Mouse (Mus musculus) stomach, embryonic 15.5 days (tissue): ENCODE measurements around the gene St7. TPM values are rescaled to one million over a fixed set of nuclear protein-coding genes. Genes with fewer than 3 reads are reported as not detected.

Source experiments
- ATAC-seq: fragments of 200-750 bp; cut with Nextera tagmentation; 2 replicates; pipeline ENCODE4 v1.8.0; 2017; ENCODE audit warnings: low read depth, moderate number of reproducible peaks, moderate TSS enrichment; ENCODE audit not compliant: insufficient read depth, low FRiP score
- H3K27ac ChIP-seq: fragments of 300-500 bp; sonication (generic); 2 replicates; pipeline ENCODE4 v1.5.1; 2015; ENCODE audit warnings: mild to moderate bottlenecking, inconsistent platforms
- H3K27me3 ChIP-seq: fragments of 300-500 bp; sonication (generic); replicated peaks from 2 replicates; pipeline ENCODE4 v1.6.1; 2015; ENCODE audit warnings: inconsistent platforms
- H3K36me3 ChIP-seq: fragments of 300-500 bp; sonication (generic); 2 replicates; pipeline ENCODE4 v1.6.1; 2015; ENCODE audit warnings: inconsistent platforms
- H3K4me1 ChIP-seq: fragments of 300-500 bp; sonication (generic); 2 replicates; pipeline ENCODE4 v1.6.1; 2015; ENCODE audit warnings: inconsistent platforms
- H3K4me2 ChIP-seq: fragments of 300-500 bp; sonication (generic); 2 replicates; pipeline ENCODE4 v1.6.1; 2015; ENCODE audit warnings: mild to moderate bottlenecking, inconsistent platforms
- H3K4me3 ChIP-seq: fragments of 300-500 bp; sonication (generic); replicated peaks from 2 replicates; pipeline ENCODE4 v1.5.1; 2015; ENCODE audit warnings: inconsistent platforms
- H3K9ac ChIP-seq: fragments of 300-500 bp; sonication (generic); 2 replicates; pipeline ENCODE4 v1.6.1; 2015; ENCODE audit warnings: inconsistent platforms
- H3K9me3 ChIP-seq: fragments of 300-500 bp; sonication (generic); 2 replicates; pipeline ENCODE4 v1.6.1; 2016; ENCODE audit warnings: inconsistent platforms
- whole genome bisulfite sequencing: fragments of 180-500 bp; shearing (Covaris S2); methylation state at CpG from one replicate; pipeline ENCODE4 v1.1.7; 2015; 5-methylcytosine and 5-hydroxymethylcytosine counted together
- polyA plus RNA-seq: library from polyadenylated mRNA; unstranded; fragments of >200 nt; fragmentation: Nextera tagmentation; extraction: Ambion mirVana; gene quantifications from 2 replicates; pipeline ENCODE4 v1.2.1, GENCODE M21; 2015

Gene St7
- polyA plus RNA-seq = 23.5 and 26.1 TPM in 2 replicates

DNA sequence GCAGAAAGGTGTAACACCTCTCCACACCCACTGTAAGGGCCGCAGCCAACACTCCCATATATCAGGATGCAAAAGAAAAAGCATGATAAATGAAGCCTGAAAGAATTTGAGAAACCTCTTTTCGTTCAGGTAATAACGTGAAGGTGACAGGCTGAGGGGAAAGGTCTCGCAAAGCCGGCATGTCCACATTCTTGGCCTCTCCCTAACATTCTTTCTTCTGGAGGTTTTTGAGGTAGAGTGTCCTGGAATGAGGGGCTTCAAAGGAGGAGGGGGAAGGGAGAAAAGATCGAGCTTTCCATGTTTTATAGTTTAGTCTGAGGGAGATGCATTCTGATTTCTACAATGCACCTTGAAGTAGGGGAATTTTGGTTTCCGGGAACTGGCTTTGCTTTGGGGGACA, at the start of gene St7:
TSS of gene St7 (plus strand) at position 287 of the 400 bp plus-strand sequence.
- Histone ChIP-seq H3K4me1 (peaks cover 9% of the 10 kb centered on the region; the same call in 1 of the 2 replicates), H3K36me3 (no peaks in the 10 kb centered on the region), H3K4me2 (peak within 1 kb of the TSS; percentile 79), H3K27me3 (no peaks in the 10 kb centered on the region), H3K4me3 (peak within 1 kb of the TSS; percentile 73), H3K27ac (peak within 1 kb of the TSS; percentile 89), H3K9ac (peak within 1 kb of the TSS; percentile 55), H3K9me3 (no peaks in the 10 kb centered on the region)
- no peak for ATAC-seq
- WGBS = 53% methylated on average over 7 of the region's 7 CpGs

DNA sequence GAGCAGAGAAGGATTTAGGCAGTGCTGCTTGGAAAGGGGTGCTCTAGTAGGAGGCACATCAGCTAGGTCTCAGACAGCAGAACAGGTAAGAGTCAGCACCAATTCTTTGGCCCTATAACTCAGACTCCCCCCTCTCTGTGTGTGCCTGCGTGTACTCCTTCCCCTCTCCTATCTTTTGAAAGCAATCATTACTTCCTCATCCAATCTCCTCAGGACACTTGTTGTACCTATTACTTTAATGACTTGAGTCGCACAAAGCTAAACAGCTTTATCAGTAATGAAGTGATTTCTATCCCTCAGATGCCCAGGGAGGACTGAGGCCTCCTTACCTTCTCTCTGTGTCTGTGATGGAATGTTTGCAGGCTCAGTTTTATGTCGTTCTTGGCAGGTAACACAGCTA, 46.6 kb upstream of the St7 start:
- Histone ChIP-seq H3K9ac (no peak overlapping the region), H3K4me2 (no peak overlapping the region), H3K9me3 (no peaks in the 10 kb centered on the region), H3K4me3 (no peak overlapping the region), H3K27me3 (no peaks in the 10 kb centered on the region), H3K4me1 (peaks cover 6% of the 10 kb centered on the region), H3K36me3 (peaks cover 5% of the 10 kb centered on the region; the same call in 1 of the 2 replicates), H3K27ac (no peak overlapping the region)
- WGBS = 40% methylated on average over 3 of the region's 3 CpGs
- no peak for ATAC-seq

- H3K9ac ChIP-seq = no peak overlapping the region
- peaks cover 8% of the 10 kb centered on the region; the same call in 1 of the 2 replicates for H3K36me3 ChIP-seq
- 76% methylated on average over 2 of the region's 2 CpGs for WGBS
- H3K4me2 ChIP-seq = no peak overlapping the region
- H3K4me1 ChIP-seq = no peaks in the 10 kb centered on the region
- H3K9me3 ChIP-seq = no peaks in the 10 kb centered on the region
- no peak overlapping the region for H3K27ac ChIP-seq
- no peaks in the 10 kb centered on the region for H3K27me3 ChIP-seq
- ATAC-seq = no peak
- H3K4me3 ChIP-seq = no peak overlapping the region
Measured at GRCm38 (mm10) chr6:17652132-17652531, 40.6 kb upstream of the St7 start.

DNA sequence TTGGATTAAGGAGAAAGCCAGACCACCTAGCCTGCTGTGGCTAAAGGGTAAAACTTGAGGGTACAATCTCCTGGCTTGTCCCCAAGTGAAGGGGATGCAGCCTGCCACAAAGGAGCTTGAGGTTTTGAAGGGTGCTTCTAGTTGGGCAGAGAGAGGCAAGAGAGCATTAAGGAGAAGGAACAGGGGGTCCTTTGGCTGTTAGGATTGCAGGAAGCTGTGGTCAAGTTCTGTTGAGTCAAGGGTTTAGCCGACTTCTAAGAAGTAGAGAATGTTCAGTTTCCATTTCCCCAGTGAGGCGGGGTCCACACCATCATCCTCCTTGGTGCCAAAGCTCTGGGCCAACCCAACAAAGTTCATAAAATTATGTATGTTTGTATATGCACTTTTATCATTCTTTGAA, 37.7 kb upstream of the St7 start:
- 81% methylated on average over 2 of the region's 2 CpGs for WGBS
- Histone ChIP-seq H3K9me3 (no peaks in the 10 kb centered on the region), H3K36me3 (peaks cover 4% of the 10 kb centered on the region; the same call in 1 of the 2 replicates), H3K9ac (no peak overlapping the region), H3K27ac (no peak overlapping the region), H3K4me1 (no peaks in the 10 kb centered on the region), H3K4me3 (no peak overlapping the region), H3K4me2 (no peak overlapping the region), H3K27me3 (no peaks in the 10 kb centered on the region)
- ATAC-seq = no peak

DNA sequence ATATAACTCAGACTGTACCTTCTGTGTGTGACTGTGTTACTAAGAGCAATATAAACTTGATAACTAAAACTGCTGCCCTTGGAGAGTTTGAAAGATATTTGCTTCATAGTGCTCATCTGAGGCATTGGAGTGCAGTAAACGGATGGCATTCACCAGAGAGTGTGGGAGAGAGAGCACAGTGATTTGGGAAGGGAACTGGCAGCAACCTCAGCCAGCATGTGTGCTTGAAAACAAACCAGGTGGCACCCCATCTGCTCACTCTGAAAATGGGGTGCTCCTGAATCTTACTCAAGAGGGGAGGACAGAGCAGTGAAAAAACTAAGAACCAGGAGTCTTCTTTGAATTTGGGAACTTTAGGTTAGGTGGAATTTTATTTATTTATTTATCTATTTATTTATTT, 35.4 kb upstream of the St7 start:
- Histone ChIP-seq H3K27ac (no peak overlapping the region), H3K36me3 (peaks cover 8% of the 10 kb centered on the region; the same call in 1 of the 2 replicates), H3K9me3 (no peaks in the 10 kb centered on the region), H3K4me2 (no peak overlapping the region), H3K27me3 (no peaks in the 10 kb centered on the region), H3K4me3 (no peak overlapping the region), H3K9ac (no peak overlapping the region), H3K4me1 (no peaks in the 10 kb centered on the region)
- WGBS = 72% methylated on average over 1 of the region's 1 CpGs
- no peak for ATAC-seq

DNA sequence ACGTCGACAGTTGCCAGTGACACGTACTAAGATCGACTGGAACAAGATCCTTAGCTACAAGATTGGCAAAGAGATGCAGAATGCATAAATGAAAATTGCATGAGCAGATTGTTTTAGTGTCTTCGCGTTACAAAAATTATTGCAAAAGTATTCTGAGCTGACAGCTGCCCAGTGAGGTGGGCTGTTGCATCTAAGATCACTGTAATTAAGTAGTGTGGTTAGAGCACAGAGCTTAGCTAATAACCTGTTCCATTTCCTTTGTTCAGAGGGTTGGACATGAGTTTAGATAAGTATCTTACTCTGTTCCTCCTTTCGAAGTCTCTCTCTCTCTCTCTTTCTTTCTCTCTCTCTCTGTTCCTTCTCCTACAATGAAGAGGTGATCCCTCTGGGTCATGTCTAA, 27.4 kb upstream of the St7 start:
- no peak for ATAC-seq
- Histone ChIP-seq H3K27ac (no peak overlapping the region), H3K36me3 (peaks cover 22% of the 10 kb centered on the region; the same call in 1 of the 2 replicates), H3K4me3 (no peak overlapping the region), H3K4me1 (no peaks in the 10 kb centered on the region), H3K9ac (no peak overlapping the region), H3K9me3 (no peaks in the 10 kb centered on the region), H3K27me3 (no peaks in the 10 kb centered on the region), H3K4me2 (no peak overlapping the region)
- 91% methylated on average over 7 of the region's 7 CpGs for WGBS

DNA sequence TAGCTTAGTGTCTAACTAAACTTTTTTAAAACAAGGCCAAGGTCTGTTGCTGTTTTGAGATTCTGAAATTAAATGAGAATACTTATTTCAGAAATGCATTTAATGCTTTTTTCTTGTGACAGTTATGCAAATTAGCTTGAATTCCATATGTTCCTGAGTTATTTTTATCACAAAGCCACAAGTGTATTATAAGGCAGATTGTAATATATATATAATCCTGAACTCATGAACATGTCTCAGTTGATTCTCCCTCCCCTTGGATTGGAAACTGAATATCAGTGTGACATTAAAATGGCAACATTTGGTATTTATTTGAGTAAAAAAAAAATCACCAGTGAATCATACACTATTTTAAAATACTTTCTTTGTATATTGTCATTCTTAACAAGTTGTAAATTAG, 26.7 kb upstream of the St7 start:
- H3K4me3 ChIP-seq = no peak overlapping the region
- H3K36me3 ChIP-seq = peaks cover 22% of the 10 kb centered on the region; the same call in 1 of the 2 replicates
- no peak overlapping the region for H3K9ac ChIP-seq
- H3K27me3 ChIP-seq = no peaks in the 10 kb centered on the region
- no peak overlapping the region for H3K27ac ChIP-seq
- no peaks in the 10 kb centered on the region for H3K4me1 ChIP-seq
- no peaks in the 10 kb centered on the region for H3K9me3 ChIP-seq
- no peak for ATAC-seq
- no peak overlapping the region for H3K4me2 ChIP-seq

DNA sequence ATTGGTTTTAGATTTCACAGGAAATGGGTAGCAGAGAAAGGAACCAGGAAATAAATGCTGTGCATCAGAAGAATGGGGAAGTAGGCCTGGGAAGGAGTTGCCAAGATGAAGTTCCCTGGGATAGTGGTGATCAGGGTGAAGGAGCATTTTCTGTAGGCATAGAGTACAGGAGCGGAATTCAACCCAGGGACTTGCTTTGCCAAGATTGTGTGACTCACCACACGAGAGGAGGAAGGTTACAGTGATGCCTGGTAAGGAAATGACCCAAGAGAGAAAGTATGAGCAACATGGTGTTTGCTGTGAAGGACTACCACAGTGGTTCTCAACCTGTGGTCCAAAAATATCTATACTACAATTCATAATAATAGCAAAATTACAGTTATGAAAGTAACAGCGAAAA, 24.9 kb upstream of the St7 start:
- Histone ChIP-seq H3K4me1 (no peaks in the 10 kb centered on the region), H3K4me2 (no peak overlapping the region), H3K27ac (no peak overlapping the region), H3K36me3 (peaks cover 14% of the 10 kb centered on the region; the same call in 1 of the 2 replicates), H3K9ac (no peak overlapping the region), H3K4me3 (no peak overlapping the region), H3K9me3 (no peaks in the 10 kb centered on the region), H3K27me3 (no peaks in the 10 kb centered on the region)
- 90% methylated on average over 3 of the region's 3 CpGs for WGBS
- ATAC-seq = no peak

- Histone ChIP-seq H3K27me3 (no peaks in the 10 kb centered on the region), H3K36me3 (peaks cover 11% of the 10 kb centered on the region; the same call in 1 of the 2 replicates), H3K9me3 (no peaks in the 10 kb centered on the region), H3K4me3 (no peak overlapping the region), H3K4me2 (no peak overlapping the region), H3K4me1 (no peaks in the 10 kb centered on the region), H3K27ac (no peak overlapping the region), H3K9ac (no peak overlapping the region)
- WGBS = 97% methylated on average over 12 of the region's 12 CpGs
- ATAC-seq = no peak
Measured at GRCm38 (mm10) chr6:17668334-17668733, 24.4 kb upstream of the St7 start.

DNA sequence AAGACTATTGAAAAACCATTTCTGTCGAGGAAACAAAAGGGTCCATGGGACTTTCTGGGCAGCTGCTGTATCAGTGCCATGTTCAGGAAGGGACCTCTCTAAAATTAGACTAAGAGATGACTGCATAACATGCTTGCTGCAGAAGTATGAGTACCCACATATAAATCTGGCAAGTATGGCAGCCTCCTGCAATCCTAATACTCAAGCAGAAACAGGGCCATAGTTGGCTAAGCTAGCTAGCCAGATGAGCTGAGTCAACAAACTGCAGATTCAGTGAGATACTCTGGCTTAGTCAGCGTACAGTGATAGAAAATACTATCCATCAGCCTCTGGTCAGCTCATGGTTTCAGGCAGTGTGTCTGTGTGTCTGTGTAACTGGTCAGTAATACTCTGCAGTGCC, 22.9 kb upstream of the St7 start:
- H3K27ac ChIP-seq = no peak overlapping the region
- H3K27me3 ChIP-seq = no peaks in the 10 kb centered on the region
- no peak overlapping the region for H3K4me2 ChIP-seq
- no peak overlapping the region for H3K9ac ChIP-seq
- no peaks in the 10 kb centered on the region for H3K9me3 ChIP-seq
- peaks cover 11% of the 10 kb centered on the region; the same call in 1 of the 2 replicates for H3K36me3 ChIP-seq
- H3K4me3 ChIP-seq = no peak overlapping the region
- 82% methylated on average over 2 of the region's 2 CpGs for WGBS
- no peak for ATAC-seq
- H3K4me1 ChIP-seq = no peaks in the 10 kb centered on the region

DNA sequence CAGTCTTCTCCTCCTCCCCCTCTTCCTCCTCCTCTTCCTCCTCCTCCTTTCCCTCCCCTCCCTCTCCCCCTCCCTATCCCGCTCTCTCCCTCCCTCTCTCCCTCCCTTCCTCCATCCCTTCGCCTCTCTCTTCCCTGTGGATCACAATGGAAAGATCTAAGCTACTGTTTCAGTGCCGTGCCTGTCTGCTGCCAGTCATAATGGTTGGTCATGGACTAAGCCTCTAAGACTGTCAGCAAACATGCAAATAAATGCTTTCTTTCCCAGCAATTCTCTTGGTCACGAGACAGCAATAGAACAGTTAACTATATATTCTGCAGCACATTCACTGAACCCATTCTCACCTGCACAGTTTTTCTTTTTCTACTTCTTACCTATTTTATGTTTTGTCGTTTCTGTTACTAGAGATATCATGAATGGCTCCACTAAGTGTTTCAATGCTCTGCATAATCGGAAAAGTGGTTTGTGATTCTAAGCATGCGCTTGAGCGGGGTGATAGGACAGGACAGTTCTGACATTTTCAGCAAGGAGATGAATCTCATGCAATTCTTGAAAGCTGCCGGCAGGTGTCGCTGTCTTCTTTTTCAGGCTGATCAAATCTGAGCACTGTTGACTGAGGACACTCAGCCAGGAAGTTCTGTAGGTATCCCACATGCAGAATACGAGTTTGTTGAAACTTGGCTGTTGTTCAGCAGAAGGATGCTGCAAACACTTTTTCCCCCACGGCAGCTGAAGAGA, 17.5 kb upstream of the St7 start:
- no peak overlapping the region for H3K4me2 ChIP-seq
- H3K27ac ChIP-seq = no peak overlapping the region
- WGBS = 24% methylated on average over 12 of the region's 12 CpGs
- H3K9ac ChIP-seq = no peak overlapping the region
- H3K4me3 ChIP-seq = no peak overlapping the region
- no peaks in the 10 kb centered on the region for H3K9me3 ChIP-seq
- no peaks in the 10 kb centered on the region for H3K27me3 ChIP-seq
- H3K4me1 ChIP-seq = no peaks in the 10 kb centered on the region
- ATAC-seq = peak; percentile 72; the same call in 1 of the 2 replicates
- H3K36me3 ChIP-seq = no peaks in the 10 kb centered on the region

- Histone ChIP-seq H3K27ac (no peak overlapping the region), H3K9me3 (no peaks in the 10 kb centered on the region), H3K4me1 (no peaks in the 10 kb centered on the region), H3K4me2 (no peak overlapping the region), H3K27me3 (no peaks in the 10 kb centered on the region), H3K9ac (no peak overlapping the region), H3K4me3 (no peak overlapping the region), H3K36me3 (no peaks in the 10 kb centered on the region)
- ATAC-seq = no peak
- 65% methylated on average over 2 of the region's 2 CpGs for WGBS
Measured at GRCm38 (mm10) chr6:17677008-17677407, 15.7 kb upstream of the St7 start.
